Mouse (Mus musculus) liver, embryonic 14.5 days (tissue): ENCODE measurements around the gene Rgsl1.

Experiments
- CTCF ChIP-seq: IDR thresholded peaks from 2 replicates; pipeline ENCODE4 v1.5.1; 2016; ENCODE audit warnings: antibody characterized with exemption, low read depth, control low read depth
- EP300 ChIP-seq: IDR thresholded peaks from 2 replicates; pipeline ENCODE4 v1.6.1; 2016; ENCODE audit warnings: antibody characterized with exemption, low read depth

DNA sequence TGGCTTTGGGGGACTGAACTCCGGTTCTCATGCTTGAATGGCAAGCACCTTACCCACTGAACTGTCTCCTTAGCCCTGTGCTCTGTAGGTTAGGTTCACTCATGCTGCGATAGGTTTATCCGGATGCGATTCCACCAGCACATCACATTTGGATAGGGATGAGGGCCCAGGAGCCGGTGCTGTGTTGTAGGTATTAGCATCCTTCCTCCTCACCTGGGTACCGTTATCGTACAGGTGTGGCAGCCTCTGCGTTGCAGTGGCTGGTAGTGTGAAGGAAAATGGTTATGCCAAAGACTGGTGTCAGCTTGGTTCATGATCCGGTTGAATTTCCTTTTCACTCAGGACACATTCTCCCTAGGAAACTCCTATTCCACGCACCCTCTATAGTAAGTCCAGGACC is 46.2 kb upstream of the Rgsl1 start:
- no peak for TF ChIP-seq CTCF
- TF ChIP-seq EP300: no peak
